Mouse (Mus musculus): ENCODE data around the gene Il1r2.

The Il1r2 gene

DNA sequence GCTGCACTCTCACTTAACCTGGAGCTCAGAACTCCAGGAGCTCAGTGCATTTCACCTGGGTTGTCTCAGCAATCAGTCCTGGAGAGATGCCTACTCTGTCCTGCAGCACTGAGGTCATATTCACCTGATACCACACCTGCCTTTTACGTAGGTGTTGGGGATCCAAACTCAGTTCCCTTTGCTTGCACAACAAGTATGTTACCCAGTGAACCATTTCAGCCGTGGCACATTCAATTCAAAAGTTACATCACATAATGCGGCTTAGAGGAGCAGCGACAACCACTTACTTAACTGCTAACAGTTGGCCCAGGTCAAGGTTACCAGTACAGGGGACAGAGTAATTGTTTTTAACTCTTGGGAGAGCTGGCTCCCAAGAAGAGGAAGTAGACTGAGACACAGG lies 58.8 kb downstream of the Il1r2 start:
- DNase-seq (ENCODE audit: low spot score): no peak

DNA sequence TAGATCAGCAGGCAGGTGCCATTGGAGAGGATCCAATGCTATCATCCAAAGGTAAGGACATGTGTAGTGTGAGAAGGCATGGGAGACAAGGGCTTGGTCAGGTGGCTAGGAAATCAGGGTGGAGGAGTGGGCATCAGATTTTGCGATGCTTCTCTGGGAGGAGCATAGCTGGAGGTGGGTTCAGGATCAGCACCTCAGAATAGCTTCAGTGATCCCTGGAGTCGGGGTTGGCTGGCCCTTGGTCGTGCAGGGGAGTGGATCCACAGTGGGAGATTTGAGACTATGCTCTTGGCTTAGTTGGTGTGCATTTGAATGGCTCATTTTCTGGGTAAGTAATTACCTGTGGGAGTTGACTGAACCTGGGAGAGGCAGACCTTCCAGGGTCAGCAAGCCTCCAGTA lies 59.7 kb downstream of the Il1r2 start:
- DNase-seq (ENCODE audit: low spot score): no peak

DNA sequence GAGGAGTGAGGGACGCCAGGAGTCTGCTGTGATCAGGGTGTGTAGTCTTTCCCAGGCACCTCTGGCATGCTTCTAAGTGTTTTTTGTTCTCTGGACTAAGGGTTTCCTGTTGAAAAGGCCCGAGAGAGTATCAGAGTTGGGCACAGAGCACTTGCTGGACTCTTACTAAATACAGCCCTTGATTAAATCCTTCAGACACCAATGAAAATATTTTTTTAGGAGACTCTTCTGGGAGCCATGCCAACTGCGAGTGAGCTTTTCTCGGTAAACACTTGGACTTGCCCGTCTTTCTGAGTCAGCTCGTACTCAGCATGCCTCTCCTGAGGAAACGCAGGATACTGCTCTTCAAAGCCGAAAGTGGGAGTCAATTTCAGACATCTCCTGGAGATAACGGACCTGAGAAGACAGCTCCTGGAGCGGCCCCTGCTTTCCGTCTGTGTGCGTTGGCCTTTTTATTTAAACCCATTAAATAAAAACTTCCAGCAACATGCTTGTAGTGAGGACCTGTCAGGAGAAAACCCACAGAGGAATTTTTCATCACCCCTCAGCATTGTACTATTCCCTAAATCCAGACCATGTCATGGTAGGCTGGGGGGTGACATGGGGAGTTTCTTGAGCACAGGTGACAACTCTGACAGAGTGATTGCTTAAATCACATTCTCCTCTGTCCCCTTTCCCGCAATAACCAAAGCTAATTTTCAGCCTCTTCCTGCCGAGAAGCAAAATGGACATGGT lies 66.1 kb downstream of the Il1r2 start:
- DNase-seq (ENCODE audit: low spot score): no peak

GRCm38 (mm10) chr1:40156096-40156495 lies 82.2 kb downstream of the Il1r2 start:
- DNase-seq (ENCODE audit: low spot score): no peak

GRCm38 (mm10) chr1:40163329-40163917 lies 89.5 kb downstream of the Il1r2 start:
- no peak for DNase-seq (ENCODE audit: low spot score)

DNA sequence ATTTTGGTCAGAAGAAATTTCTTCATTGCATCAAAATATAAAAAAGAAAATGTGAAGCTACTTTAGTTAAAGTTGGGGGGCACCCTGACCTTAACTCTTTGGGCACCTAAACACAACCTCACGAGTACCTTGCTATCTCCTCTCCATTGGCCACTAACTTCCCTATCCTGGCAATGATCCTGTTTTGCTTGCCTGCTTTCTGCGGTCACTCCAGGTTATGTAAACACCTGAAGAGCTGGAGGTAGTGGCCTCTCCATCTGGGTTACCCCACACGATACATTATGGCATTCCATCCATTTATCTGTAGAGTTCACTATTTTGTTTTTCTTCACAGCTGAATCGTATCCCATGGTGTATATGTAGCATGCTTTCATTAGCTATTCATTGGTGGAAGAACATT lies 90.5 kb downstream of the Il1r2 start:
- no peak for DNase-seq (ENCODE audit: low spot score)

DNA sequence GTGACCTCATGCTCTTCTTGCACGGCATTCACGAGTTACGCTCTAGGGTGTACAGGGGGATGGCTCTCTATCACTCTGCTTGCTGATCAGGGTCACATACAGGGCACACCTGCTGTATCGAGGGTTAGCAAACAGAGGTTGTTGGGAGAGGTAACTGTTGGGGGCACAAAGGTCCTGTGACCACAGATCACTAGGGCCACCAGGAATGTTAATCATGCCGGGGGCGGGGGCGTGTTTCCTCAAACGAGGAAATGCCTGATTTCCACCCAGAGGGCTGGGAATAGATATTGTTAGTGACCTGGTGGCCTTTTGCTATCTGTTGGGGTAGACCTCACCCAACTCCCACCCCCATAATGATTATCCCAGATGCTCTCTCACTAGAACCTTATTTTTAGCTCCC lies 93.7 kb downstream of the Il1r2 start:
- no peak for DNase-seq (ENCODE audit: low spot score)

- DNase-seq (ENCODE audit: low spot score): no peak
Measured at GRCm38 (mm10) chr1:40171878-40172277, 98.0 kb downstream of the Il1r2 start.

- DNase-seq (ENCODE audit: low spot score): no peak
Measured at GRCm38 (mm10) chr1:40174146-40174545, 100.3 kb downstream of the Il1r2 start.
